Mouse (Mus musculus) liver, postnatal 0 days (tissue): ENCODE results near the gene 1810062G17Rik.

Source experiments
- CTCF ChIP-seq: sonication (generic); IDR thresholded peaks from 2 replicates; pipeline ENCODE4 v1.5.1; 2016; ENCODE audit warnings: antibody characterized with exemption, low read depth
- EP300 ChIP-seq: IDR thresholded peaks from 2 replicates; pipeline ENCODE4 v1.6.1; 2016; ENCODE audit warnings: antibody characterized with exemption, low read depth, mild to moderate bottlenecking

- no peak for TF ChIP-seq CTCF
- no peak for TF ChIP-seq EP300
Observed at GRCm38 (mm10) chr3:36521073-36522060, 45.6 kb downstream of the 1810062G17Rik start, which contains the start of gene Gm11549.
